Mouse (Mus musculus): ENCODE measurements around the gene Jmjd8.

DNA sequence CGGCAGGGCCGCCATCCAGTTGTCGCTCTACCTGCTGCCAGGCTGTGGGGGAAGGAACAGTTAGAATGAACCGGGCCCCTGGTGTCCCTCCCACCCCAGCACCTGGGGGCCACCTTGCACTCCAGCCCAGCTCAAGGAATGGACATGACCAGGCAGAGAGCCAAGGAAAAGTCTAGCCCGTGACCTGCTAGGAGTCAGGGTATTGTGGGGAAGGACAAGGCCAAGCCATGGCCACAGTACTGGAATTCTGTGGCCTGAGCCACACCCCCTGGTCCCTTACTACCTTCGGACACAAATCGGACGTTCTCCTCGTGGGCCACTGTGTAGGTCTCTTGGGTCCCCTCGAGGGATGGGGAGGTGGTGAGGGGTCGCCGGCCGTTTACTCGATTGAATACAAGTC, 35.6 kb downstream of the Jmjd8 start:
- no peak for TF ChIP-seq POLR2A (IDR thresholded peaks at IDR 0.05; ENCODE audit: low read depth, low read length)
- TF ChIP-seq CTCF (IDR thresholded peaks at IDR 0.05; ENCODE audit: borderline replicate concordance, insufficient read depth, low read length), result no peak

Data from embryonic fibroblast, embryonic 13.5 days (primary cell).